Mouse (Mus musculus) urinary bladder, postnatal 25 days (tissue): ENCODE results near the gene Ank3.

Source experiments
- DNase-seq: peaks from one replicate; pipeline ENCODE4 v3.0.0; 2022; ENCODE audit warnings: low spot score

Gene Ank3

DNA sequence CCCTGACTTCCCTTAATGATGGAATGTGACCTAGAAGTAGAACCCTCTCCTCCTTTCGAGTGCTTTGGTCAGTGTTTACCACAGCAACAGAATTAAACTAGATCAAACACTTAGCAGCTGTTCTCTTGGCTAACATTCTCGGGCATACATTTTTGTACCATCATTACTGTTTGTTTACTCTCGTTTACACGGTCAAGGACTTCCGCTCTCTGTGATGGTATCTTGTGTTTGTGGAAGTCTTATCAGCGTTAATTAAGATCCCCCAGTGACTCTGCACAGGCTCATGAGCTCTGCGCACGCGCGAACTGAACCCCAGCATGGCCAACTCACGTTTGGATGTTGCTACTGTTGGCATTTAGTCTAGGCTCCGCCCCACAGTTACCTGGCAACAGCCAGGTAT is 16.3 kb downstream of the Ank3 start:
- DNase-seq, result peak; percentile 13

DNA sequence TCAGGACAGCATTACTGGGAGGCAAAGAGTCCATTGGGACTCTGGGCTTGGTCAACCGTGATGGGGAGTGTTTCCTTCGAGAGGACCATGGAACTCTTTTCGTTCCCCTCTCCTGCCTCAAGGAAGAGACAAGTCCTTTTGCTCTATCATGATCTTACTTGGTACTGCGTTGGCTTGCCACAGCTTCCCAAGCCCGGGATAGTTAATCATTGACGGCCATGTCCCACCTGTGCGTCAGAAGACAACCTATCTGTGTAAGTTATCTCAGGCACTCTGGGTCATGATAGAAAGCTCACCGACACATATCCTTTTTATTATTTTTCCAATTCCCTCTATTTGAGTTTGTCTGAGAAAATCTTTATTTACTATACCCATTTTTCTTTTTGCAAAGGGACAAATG is 20.1 kb downstream of the Ank3 start:
- DNase-seq, result no peak

DNA sequence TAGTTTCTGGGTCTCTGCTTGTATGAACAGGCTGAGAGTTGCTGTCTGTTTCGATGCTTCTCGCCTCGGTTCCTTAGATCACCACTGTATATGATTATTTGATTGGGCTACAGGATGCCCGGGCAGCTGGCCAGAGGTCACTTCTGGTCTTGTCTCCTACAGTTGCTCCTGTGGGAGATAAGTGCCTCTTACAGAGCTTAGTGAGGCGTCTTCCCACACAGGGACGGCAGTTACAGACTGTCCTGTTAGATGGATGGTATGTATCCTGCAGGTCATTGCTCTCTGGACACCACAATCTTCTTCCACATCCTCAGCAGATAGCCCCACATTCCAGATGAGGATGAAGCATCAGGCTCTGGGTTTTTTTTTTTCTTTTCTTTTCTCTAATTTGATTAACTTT is 21.7 kb downstream of the Ank3 start:
- no peak for DNase-seq

DNA sequence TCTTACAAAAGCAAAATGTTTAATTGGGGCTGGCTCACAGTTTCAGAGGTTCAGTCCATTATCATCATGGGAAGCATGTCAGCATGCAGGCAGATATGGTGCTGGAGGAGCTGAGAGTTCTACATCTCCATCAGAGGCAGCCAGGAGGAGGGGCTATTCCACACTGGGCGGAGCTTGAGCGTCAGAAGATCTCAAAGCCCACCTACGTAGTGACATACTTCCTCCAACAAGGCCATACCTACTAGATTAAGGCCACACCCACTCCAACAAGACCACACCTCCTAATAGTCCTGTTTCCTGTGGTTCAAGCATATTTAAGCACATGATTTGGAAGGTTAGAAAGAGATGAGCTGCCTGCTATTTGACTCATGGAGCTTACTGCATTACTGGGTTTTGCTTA is 25.5 kb downstream of the Ank3 start:
- no peak for DNase-seq

DNA sequence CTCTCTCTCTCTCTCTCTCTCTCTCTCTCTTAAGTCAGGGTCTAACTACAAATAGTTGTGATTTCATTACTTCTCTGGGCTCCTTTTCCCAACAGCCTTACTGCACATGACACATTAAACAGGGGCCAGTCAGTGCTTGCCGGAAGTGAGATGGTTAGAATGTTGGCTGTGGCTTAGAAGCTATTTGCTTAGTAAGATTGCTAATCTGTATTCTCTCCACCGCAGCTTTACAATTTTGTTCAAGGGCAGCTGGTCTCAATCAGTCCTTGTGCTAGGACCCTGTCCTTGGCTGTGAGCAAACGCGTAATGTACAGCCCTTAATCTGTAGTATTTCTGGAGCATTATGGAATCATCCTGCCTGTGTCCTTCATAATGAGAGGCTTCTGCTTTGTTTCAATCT is 31.6 kb downstream of the Ank3 start:
- no peak for DNase-seq

DNA sequence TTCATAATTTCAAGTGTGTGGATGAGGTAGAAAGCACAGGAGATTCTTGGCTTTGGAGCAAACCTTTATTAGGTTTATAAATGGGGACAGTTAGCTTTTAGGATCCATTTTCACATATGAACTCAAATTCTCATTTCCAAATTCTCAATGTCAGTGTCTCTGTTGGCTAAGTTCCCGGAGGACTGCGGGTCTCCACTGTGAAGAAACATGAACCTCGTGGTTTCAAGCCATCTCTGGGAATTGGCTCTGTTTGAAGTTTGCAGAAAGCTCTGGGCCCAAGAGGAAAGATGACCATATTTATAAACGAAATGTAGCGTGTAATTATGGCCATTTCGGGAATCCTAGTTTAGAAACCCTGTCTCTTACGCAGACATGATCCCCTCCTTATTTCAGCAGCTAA is 32.5 kb downstream of the Ank3 start:
- no peak for DNase-seq

DNA sequence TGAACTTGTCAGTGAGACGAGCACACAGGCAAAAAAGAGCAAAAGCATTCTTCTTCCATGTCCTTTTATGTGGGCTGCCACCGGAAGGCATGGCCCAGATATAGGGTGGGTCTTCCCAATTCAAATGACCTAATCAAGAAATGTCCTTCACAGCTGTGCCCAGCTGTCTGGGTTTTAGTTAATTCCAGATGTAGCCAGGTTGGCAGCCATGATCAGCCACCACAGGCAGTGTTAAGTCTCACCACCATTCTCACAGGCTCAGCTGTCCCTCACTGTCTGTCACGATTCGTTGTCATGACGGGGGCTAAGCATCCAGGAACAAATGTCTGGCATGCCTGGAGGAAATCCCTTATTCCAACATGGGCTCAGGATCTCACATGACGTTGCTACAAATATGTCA is 36.6 kb downstream of the Ank3 start:
- DNase-seq, result no peak

DNA sequence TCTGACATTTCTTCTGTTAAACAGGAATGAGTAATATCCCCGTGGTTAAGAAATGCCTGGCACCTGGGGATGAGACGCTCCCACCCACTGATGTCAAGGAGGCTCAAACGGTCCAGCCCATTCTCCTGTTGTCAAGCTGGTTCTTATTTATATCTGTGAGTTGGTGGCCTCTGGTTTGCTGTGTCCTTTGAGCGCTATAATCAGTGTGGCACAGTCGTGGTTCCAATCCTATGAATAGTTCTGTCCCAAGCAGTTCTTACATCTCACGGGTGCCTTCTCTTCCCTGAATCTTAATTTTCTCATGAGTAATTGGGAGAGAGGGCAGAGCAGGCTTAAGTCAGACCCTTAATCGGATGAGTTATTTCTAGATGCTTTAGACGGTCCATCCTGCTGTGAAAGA is 40.9 kb downstream of the Ank3 start:
- no peak for DNase-seq

DNA sequence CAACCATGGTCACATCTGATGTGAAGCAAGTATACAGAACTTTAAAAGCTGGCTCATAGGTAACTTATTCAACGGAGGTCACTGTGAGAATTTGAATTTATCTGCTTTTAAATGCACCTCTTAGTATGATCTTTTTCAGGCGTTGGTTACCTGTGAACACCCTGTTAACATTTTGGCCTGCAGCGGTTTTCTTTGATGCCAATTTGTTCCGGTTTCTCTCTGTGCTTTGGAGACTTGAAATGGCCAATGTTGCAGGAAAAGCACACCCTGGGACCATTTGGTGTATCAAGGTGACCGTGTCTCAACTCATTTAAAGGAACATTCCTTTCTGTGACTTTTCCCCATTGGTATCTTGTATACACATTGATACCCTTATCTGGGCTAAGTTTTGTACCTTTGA is 46.0 kb downstream of the Ank3 start:
- DNase-seq, result no peak

DNA sequence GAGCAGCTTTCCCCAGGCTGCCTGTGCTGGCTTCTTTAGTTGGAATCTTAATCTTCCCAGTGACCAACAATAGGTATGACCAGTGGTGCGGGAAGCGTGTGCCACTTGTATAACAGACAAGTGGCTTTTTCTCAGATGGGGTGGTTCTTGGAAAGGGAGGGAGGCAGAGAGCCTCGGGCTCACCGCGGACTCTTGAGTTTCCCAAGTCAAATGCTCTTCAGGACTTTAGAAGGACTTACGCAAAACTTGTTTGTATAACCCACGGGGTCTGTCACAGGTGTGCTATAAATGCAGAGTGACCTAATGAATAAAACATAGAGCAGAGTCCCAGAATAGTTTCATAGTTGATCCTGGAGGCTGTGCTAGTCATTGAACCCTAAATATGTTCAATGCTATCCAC is 47.4 kb downstream of the Ank3 start:
- DNase-seq, result no peak

DNA sequence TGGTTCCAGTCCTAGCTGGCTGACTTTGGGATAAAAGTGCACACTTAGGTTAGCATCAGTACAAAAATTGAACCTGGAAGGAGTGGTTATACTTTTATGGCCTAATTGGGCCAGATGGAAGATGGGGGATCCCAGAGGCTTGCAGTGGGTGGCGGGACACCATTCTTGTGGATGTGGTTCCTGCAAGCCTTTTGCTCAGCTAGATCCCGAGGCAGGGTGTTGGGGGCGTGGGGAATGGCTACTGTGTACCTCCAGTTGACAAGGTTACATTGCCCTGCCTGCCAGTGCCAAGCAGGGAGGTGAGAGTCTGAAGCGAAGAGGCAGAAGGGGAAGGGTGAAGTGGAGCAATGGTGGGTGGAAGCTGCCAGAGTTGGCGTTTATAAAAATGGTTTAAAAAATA is 48.0 kb downstream of the Ank3 start:
- no peak for DNase-seq

DNA sequence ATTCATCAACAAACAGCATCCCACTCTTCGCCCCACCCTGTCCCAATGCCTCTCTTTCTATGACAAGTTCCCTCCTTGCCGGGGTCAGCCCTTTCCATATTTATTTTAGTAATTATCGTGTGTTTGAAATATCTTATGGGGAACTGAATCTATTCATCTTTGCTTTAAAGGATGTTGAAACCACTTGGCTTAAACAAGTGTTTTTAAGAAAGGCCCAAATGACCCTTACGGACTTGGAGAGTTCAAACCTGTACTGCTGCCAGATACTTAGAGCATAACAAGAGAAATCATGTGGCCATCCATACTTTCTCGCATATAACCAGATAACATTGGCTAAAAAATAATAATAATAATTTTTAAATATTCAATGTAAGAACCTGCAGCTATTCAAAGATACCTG is 48.7 kb downstream of the Ank3 start:
- DNase-seq, result no peak

DNA sequence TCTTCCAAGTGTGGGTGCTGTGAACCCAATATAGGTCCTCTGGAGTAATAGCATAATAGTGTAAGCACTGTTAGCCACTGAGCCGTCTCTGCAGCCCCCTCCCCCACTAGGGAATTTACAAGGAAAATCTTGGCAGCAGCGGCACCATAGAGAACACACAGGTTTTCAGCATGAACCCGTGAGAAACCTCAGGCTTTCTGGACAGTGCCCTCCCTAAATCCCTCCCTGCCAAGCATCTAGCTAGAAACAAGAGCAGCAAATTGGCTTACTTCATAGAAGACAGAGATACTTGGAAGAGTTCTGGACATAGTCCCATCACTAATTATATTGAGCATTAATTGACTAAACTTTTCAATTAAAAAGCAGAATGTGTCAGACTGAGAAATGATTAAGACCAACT is 49.6 kb downstream of the Ank3 start:
- DNase-seq, result no peak

DNA sequence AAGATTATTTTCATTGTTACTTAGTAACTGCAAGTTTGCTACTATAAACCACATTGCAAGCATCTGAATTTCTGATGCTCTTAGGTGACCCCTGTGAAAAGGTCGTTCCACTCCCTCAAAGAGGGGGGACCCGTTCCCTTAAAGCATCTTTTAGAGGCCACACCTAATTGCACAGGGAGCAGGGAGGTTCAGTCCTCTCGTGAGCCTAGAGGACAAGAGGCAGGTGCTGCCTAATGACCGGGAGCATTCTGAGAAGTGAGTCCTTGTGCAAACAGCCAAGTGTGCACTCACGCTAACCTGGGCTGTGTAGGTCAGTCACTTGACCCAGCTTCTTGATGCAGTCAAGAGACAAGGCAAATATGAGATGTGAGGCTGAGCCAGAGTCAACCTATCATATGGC is 52.4 kb downstream of the Ank3 start:
- no peak for DNase-seq

DNA sequence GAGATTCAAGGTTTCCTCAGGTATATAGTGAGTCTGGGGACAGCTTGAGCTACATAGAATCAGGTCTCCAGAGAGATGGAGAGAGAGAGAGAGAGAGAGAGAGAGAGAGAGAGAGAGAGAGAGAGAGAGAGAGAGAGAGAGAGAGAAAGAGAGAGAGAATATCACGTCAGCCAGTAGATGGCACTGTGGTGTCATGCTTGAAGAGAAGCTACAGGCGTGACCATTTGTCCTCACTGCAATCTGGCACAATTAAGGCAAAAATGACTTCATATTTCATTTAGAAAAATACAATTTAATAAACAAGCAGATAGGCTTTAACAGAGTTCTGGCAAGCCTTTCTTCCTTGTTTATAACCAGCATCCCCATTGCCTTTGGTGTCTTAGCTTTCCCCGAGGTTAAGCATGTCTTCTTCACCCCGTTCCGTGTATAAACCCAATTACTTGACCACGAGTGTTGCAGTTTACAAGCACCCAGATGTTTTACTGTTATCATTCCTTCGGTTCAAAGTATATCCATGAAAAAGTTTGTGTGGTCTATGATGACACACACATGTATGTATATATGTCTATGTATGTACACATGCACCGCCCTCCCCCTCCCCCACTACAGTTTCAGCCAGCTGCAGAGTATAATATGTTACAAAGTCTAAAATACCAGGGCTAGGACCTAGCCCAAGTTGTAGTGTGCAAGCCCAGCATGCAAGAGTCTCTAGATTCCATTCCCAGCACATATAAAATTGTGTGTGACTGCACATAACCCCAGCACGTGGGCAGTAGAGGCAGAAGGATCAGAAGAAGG is 53.8 kb downstream of the Ank3 start:
- DNase-seq, result peak; percentile 62

DNA sequence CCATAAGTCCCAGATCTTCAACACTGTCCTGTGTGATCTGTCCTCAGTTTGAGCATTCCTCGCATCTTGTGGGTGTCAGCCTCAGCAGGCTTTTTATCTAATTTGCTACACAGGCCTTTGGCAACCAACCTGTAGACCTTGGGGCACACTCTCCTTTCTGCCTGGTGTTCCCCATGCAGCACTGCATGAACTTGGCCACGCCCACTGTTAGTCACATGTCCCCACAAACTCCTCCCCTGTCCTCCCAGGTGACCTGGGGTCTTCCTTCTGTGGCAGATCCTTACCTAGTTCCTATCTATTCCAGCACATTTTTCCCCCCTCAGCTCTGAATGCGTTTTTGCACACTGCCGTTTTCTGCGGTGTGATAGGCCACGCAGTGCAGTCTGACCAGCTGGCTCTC is 55.0 kb downstream of the Ank3 start:
- no peak for DNase-seq

DNA sequence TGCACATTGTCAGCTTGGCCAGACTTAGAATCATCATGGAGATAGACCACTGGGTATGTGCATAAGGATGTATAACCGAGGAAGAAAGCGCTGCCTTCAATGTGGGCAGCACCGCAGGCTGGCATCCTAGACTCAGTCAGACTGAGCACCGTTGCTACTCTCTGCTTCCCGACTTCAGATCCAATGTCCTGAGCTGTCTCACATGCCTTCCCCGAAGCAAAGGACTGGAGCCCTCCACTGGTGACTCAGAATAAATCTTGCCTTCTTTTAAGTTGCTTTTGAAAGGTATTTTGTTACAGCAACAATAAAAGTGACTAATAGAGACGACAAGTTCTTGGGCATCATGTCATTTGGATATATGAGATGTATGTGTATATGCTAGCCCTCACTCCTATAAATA is 55.9 kb downstream of the Ank3 start:
- DNase-seq, result no peak

DNA sequence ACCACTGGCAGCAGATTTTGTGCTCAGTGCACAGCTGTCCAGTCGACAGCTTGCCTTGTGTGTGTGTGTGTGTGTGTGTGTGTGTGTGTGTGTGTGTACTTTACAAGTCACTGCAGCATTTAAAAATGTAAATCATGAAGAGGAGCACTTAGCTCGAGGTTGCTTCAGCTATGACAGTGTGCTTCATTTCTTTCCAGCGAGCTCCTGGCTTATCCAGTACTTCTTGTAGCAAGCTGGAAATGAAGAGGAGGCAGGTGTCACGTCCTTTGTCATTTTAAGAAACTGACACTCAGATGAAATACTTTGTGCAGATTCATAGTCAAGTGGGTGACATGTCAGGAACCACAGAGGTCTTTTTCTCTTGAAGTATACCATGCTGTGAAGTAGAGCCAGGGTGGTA is 66.3 kb downstream of the Ank3 start:
- DNase-seq, result no peak

DNA sequence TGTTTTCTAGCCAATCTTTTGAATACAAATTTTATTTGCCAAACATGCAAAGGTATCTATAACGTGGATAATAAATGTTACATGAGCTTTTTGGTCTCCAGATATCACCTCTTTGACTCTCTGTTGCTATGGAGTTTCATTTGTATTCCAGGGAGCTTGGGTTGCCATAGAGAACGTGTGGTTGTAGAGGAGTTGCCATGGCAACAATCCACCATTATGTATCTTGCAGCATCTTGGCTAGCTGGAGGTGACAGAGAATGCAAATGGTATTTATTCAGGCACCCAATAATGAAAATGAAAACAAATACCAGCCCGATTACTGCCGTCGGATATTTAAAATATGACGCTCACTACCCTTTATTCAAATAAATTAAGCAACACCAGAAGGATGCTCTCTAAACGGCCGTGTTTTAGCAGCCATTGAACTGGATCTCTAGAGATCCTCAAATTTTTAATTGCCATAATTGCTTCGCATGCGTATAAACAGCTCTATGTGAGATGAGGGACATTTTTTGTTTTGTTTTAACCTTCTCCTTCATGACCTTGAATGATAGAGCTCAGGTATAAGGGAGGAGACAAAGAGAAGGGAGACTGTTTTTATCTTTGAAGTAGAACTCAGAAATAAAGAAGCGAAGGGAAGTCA is 67.1 kb downstream of the Ank3 start:
- no peak for DNase-seq

DNA sequence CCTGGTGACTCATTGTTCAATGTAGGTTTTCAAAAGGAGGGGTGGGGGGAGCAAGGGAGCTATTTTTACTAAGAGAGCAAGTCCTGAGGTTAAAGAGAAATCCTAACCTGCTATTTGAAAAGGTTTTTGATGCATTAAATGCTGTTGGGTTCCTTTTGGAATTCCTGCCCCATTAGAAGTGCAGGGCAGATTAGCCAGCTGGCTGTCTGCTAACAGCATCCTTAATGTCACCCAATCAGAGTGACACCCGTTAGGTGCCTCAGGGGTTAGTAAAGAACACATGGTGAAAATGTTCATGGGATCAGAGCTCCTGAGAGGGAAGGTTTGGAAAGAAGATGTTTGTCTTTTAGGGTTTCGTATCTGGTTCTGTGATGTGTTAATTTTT is 67.6 kb downstream of the Ank3 start:
- DNase-seq, result no peak

DNA sequence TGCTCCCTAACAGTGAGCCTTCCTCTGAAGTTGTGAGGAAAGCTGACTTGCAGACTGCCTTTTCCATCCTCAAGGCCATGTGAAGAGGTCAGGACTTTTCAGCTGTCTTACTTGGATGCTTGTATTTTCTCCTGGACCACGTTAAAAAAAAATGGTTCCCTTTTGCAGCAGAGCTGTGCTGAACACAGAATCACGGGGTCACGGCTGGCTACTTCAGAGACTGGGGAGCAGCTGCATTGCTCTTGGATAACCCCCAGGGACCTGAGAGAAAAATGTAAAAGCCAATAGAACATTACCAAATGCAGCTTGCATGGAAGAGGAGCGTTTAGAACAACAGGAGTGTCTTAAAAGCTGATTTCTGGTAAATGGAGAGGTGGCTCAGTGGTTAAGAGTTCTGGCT is 68.0 kb downstream of the Ank3 start:
- no peak for DNase-seq

DNA sequence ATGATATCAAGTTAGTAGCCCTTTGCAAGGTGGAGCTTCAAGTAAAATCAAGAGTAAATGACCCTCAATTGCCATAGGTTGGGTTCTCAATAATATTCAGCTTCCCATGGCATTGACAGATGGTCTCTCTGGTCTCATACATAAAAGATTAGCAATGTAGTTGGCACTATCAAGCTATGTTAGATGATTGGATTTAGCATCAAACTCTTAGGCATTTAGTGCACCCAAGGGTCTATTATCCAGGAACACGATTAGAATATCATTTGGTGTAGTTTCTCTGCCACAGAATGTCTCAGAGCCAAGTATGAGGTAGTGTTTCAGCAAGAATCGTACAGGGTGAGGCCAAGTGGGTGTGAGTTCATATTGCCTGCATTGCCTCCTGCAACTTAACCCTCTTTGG is 68.6 kb downstream of the Ank3 start:
- no peak for DNase-seq

DNA sequence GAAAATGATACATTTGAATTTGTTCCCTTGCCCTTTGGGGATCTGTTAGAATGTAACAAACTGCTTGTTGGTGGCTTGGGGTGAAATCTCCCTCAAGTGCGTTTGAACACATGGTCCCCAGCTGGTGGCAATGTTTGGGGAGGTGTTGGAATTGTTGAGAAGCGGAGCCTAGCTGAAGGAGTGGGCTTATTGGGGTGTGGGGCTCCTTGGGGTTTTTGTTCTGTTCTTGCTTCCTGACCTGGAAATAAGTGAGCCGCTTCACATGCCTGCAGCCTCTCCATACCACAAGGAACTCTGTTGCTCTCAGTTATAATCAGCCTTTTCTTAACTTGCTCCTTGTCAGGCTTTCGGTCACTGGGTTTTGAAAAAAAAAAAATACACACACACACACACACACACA is 73.3 kb downstream of the Ank3 start:
- DNase-seq, result no peak

DNA sequence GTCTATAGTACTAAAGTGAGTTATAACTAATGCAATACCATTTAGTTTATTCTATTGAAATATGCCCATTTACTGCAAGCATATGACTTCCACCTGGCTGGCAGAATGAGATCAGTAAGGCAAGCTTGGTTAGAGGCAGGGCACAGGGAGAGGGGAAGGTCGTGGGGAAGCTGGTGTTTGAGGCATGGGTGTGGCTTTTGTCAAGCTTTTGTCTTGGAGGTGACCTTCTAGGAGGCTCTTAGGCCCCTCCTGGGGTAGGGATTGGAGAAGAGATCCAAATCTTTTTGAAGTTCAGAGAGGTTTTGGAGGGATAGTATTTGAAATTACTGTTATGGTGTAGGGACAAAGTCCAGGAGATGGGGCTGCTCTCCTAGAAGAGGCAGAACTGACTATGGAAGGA is 78.3 kb downstream of the Ank3 start:
- no peak for DNase-seq
